Mouse (Mus musculus) heart, postnatal 0 days (tissue): Measurements from ENCODE around the gene Plekhh2. TPM values are rescaled to one million over a fixed set of nuclear protein-coding genes. Genes with fewer than 3 reads are reported as not detected.

Source experiments
- ATAC-seq: fragments of 200-750 bp; cut with Nextera tagmentation; 2 replicates; pipeline ENCODE4 v1.8.0; 2017; ENCODE audit warnings: low read depth, moderate number of reproducible peaks, moderate library complexity; ENCODE audit not compliant: insufficient read depth
- DNase-seq: peaks from one replicate; pipeline ENCODE4 v3.0.0-alpha.2; 2016; ENCODE audit warnings: low spot score
- H3K27ac ChIP-seq: fragments of 300-500 bp; sonication (generic); 2 replicates; pipeline ENCODE4 v1.5.1; 2014; ENCODE audit warnings: low read depth, mild to moderate bottlenecking
- H3K27me3 ChIP-seq: fragments of 300-500 bp; sonication (generic); 2 replicates; pipeline ENCODE4 v1.6.1; 2014; ENCODE audit warnings: low read length, mixed read lengths; ENCODE audit not compliant: control insufficient read depth, insufficient read depth
- H3K36me3 ChIP-seq: fragments of 300-500 bp; sonication (generic); replicated peaks from 2 replicates; pipeline ENCODE4 v1.6.1; 2014; ENCODE audit warnings: low read length, mixed read lengths; ENCODE audit not compliant: control insufficient read depth, insufficient read depth
- H3K4me1 ChIP-seq: fragments of 300-500 bp; sonication (generic); 2 replicates; pipeline ENCODE4 v1.6.1; 2014; ENCODE audit warnings: antibody characterized with exemption; ENCODE audit not compliant: control insufficient read depth, insufficient read depth
- H3K4me2 ChIP-seq: fragments of 300-500 bp; sonication (generic); 2 replicates; pipeline ENCODE4 v1.6.1; 2014; ENCODE audit warnings: low read depth, mild to moderate bottlenecking, low read length, moderate library complexity
- H3K4me3 ChIP-seq: fragments of 300-500 bp; sonication (generic); 2 replicates; pipeline ENCODE4 v1.5.1; 2014; ENCODE audit warnings: low read depth, low read length
- H3K9ac ChIP-seq: fragments of 300-500 bp; sonication (generic); replicated peaks from 2 replicates; pipeline ENCODE4 v1.6.1; 2014; ENCODE audit warnings: low read depth, low read length, mixed read lengths
- H3K9me3 ChIP-seq: fragments of 300-500 bp; sonication (generic); replicated peaks from 2 replicates; pipeline ENCODE4 v1.6.1; 2016; ENCODE audit warnings: low read length; ENCODE audit not compliant: control insufficient read depth
- CTCF ChIP-seq: IDR thresholded peaks from 2 replicates; pipeline ENCODE4 v1.5.1; 2016; ENCODE audit warnings: antibody characterized with exemption, control low read depth, low read depth
- EP300 ChIP-seq: IDR thresholded peaks from 2 replicates; pipeline ENCODE4 v1.6.1; 2016; ENCODE audit warnings: antibody characterized with exemption, low read depth
- WGBS: fragments of 180-500 bp; shearing (Covaris S2); extraction: QIAGEN DNeasy Blood & Tissue Kit; methylation state at CpG from one replicate; pipeline ENCODE4 v1.1.7; 2014; 5-methylcytosine and 5-hydroxymethylcytosine counted together
- polyA plus RNA-seq: library from polyadenylated mRNA; unstranded; fragments of >200 nt; fragmentation: Nextera tagmentation; extraction: Ambion mirVana; gene quantifications from 2 replicates; pipeline ENCODE4 v1.2.1, GENCODE M21; 2015
- total RNA-seq: library from RNA; depleted of rRNA; stranded (reverse); fragments of >200 nt; gene quantifications from 2 replicates; pipeline ENCODE4 v1.2.3, GENCODE M21; 2014; ENCODE audit warnings: low replicate concordance

Gene Plekhh2
- total and polyA plus RNA-seq, 2 experiments from 2014 or later, result 0.68 to 1.6 TPM

DNA sequence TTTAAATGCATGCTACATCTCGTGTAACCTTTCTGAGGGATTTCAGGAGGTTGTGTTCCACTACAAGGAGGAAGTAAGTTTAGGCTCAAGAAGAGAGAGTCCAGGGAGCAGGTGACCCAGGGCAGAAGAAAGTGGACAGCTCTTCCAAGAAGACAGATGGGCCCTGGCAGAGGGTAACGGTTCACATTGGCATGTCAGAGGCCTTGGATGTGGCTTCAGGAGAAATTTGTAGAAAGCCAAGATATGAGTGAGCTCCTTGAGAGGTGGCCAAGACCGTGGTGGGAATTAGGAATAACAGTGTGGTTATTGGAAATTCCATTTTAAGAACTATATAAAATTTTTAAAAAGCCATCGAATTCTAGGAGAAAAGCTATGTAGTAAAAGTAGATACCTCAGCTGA, 22.1 kb downstream of the Plekhh2 start:
- DNase-seq (no peak), ATAC-seq (no peak)
- H3K36me3 ChIP-seq, result no peaks in the 10 kb centered on the region
- H3K27me3 ChIP-seq, result no peaks in the 10 kb centered on the region
- H3K4me1 ChIP-seq, result 0 out of 2 replicates have a peak, but pooled peaks cover 5% of the 10 kb centered on the region
- H3K27ac ChIP-seq, result no peak overlapping the region
- H3K4me3 ChIP-seq, result no peak overlapping the region
- TF ChIP-seq EP300 (no peak), CTCF (no peak)
- H3K9me3 ChIP-seq, result no peaks in the 10 kb centered on the region
- WGBS, result 60% methylated on average over 4 of the region's 4 CpGs
- H3K9ac ChIP-seq, result no peak overlapping the region
- H3K4me2 ChIP-seq, result no peak overlapping the region

DNA sequence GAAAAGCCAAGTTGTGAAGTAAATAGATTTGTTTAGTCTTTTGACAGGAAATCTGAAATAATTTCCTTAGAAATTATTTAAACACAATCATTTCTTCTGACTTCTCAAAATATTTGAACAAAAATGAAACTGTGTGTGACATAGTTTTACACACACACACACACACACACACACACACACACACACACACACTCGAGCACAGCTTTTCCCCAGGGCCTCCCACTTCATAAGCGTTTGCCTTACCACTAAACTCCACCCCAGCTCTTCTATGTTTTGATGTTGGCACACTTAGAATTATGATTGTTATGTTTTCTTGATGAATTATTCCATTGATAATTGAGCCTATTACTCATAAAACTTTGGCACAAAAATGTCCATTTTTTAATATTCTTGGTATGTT, 22.9 kb downstream of the Plekhh2 start:
- ATAC-seq (no peak), DNase-seq (no peak)
- Histone ChIP-seq H3K36me3 (no peaks in the 10 kb centered on the region), H3K27me3 (no peaks in the 10 kb centered on the region), H3K9me3 (no peaks in the 10 kb centered on the region), H3K9ac (no peak overlapping the region), H3K4me2 (no peak overlapping the region), H3K27ac (no peak overlapping the region), H3K4me1 (0 out of 2 replicates have a peak, but pooled peaks cover 1% of the 10 kb centered on the region), H3K4me3 (no peak overlapping the region)
- TF ChIP-seq EP300 (no peak), CTCF (no peak)
- WGBS, result 66% methylated on average over 2 of the region's 2 CpGs

DNA sequence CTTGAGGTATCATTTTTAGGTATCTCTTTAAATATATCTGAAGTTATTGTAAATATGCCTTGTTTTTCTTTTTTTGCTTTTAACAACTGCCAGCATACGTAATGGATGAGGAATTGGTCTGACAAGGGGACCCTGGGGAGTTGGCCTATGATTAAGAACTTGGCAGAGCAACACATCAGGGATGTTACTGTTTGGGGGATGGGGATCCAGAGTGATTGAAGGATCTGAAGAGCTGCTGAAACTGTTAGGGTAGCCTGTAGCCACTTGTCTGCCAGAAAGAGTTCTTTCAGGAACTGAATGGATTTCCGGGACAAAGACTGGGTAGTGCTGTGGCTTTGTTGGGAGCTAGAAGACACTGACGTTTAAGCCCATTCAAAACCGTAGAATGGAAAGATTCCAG, 23.5 kb downstream of the Plekhh2 start:
- H3K4me1 ChIP-seq, result no peaks in the 10 kb centered on the region
- no peak overlapping the region for H3K4me3 ChIP-seq
- no peaks in the 10 kb centered on the region for H3K36me3 ChIP-seq
- DNase-seq, result peak; percentile 12
- no peak overlapping the region for H3K27ac ChIP-seq
- H3K4me2 ChIP-seq, result no peak overlapping the region
- no peak for TF ChIP-seq CTCF
- no peak for TF ChIP-seq EP300
- H3K27me3 ChIP-seq, result no peaks in the 10 kb centered on the region
- WGBS, result 75% methylated on average over 4 of the region's 4 CpGs
- no peak overlapping the region for H3K9ac ChIP-seq
- no peak for ATAC-seq
- no peaks in the 10 kb centered on the region for H3K9me3 ChIP-seq

DNA sequence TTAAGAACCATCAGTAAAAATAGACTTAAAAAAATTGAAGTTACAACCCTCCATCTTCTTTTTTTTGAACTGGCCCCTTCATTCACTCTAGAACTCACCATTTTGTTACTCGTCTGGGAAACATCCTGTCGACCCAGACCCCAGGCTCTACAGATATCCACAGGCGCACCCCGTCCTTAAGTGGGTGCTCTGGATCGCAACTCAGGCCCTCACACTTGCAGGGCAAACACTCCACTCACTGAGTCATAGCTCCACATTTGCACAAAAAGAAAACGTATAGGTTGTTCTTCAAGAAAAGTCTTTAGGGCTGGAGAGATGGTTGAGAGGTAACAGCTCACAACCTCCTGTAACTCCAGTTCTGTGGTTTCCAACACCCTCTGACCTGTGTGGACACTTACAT, 25.6 kb downstream of the Plekhh2 start:
- Histone ChIP-seq H3K27me3 (no peaks in the 10 kb centered on the region), H3K4me2 (no peak overlapping the region), H3K9ac (no peak overlapping the region), H3K4me1 (no peaks in the 10 kb centered on the region), H3K36me3 (no peaks in the 10 kb centered on the region), H3K4me3 (no peak overlapping the region), H3K9me3 (no peaks in the 10 kb centered on the region), H3K27ac (no peak overlapping the region)
- ATAC-seq, result no peak
- whole genome bisulfite sequencing, result 88% methylated on average over 6 of the region's 6 CpGs
- TF ChIP-seq EP300, result no peak
- no peak for TF ChIP-seq CTCF
- DNase-seq, result no peak

- H3K4me1 ChIP-seq, result no peaks in the 10 kb centered on the region
- 87% methylated on average over 3 of the region's 3 CpGs for WGBS
- TF ChIP-seq EP300 (no peak), CTCF (no peak)
- no peak overlapping the region for H3K4me3 ChIP-seq
- no peaks in the 10 kb centered on the region for H3K36me3 ChIP-seq
- H3K27ac ChIP-seq, result no peak overlapping the region
- ATAC-seq (no peak), DNase-seq (no peak)
- H3K9ac ChIP-seq, result no peak overlapping the region
- no peak overlapping the region for H3K4me2 ChIP-seq
- H3K9me3 ChIP-seq, result no peaks in the 10 kb centered on the region
- no peaks in the 10 kb centered on the region for H3K27me3 ChIP-seq
Measured at GRCm38 (mm10) chr17:84537966-84538365, 26.3 kb downstream of the Plekhh2 start.

- Histone ChIP-seq H3K4me3 (no peak overlapping the region), H3K4me2 (no peak overlapping the region), H3K36me3 (no peaks in the 10 kb centered on the region), H3K4me1 (no peaks in the 10 kb centered on the region), H3K27me3 (no peaks in the 10 kb centered on the region), H3K27ac (no peak overlapping the region), H3K9ac (no peak overlapping the region), H3K9me3 (no peaks in the 10 kb centered on the region)
- WGBS, result 74% methylated on average over 8 of the region's 8 CpGs
- no peak for DNase-seq
- TF ChIP-seq CTCF, result no peak
- no peak for TF ChIP-seq EP300
- ATAC-seq, result no peak
Measured at GRCm38 (mm10) chr17:84540603-84541002, 28.9 kb downstream of the Plekhh2 start.
